Mouse (Mus musculus) lung, adult 18-20 months (tissue): ENCODE data around the gene Sec31a.

Experiments used
- DNase-seq, 2 experiments: peaks; one replicate each; pipeline ENCODE4 v3.0.0; 2022; ENCODE audit warnings: mixed read lengths in 2 of 2

The Sec31a gene

DNA sequence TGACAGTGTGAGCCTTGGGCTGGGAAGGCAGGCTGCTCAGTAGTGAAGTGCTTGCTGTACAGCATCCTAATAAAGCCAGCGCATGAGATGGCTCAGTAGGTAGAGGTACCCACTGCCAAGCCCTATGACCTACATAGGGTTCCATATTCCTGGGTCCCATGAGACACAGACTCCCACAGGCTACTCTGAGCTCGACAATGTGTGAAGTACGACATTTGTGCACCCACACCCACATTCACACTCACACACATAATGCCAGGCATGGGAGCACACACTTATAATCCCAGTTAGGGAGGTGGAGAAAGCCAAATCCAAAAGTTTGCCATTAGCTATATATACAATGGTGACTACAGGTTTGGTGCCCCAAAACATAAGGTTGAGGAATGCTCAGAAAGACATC, 19.3 kb downstream of the Sec31a start:
- DNase-seq: no peak

DNA sequence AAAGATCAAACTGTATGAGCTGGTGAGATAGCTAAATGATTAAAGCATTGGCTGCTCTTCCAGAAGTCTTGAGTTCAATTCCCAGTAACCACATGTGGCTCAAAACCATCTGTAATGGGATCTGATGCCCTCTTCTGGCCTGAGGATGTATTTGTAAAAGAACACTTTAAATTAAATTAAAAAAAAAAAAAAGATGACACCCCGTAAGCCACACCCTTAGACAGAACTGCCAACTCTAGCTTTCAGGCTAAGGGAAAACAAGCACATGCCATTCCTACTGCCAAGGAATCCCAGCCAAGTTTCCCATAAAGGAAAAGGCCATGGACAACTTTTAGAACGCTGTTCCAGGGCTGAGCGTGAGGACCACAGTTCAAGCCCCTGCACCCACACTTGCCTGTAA, 22.4 kb downstream of the Sec31a start:
- DNase-seq: peak in 1 of 2 experiments; percentile 10

GRCm38 (mm10) chr5:100392436-100392955, 23.5 kb downstream of the Sec31a start:
- no peak for DNase-seq

DNA sequence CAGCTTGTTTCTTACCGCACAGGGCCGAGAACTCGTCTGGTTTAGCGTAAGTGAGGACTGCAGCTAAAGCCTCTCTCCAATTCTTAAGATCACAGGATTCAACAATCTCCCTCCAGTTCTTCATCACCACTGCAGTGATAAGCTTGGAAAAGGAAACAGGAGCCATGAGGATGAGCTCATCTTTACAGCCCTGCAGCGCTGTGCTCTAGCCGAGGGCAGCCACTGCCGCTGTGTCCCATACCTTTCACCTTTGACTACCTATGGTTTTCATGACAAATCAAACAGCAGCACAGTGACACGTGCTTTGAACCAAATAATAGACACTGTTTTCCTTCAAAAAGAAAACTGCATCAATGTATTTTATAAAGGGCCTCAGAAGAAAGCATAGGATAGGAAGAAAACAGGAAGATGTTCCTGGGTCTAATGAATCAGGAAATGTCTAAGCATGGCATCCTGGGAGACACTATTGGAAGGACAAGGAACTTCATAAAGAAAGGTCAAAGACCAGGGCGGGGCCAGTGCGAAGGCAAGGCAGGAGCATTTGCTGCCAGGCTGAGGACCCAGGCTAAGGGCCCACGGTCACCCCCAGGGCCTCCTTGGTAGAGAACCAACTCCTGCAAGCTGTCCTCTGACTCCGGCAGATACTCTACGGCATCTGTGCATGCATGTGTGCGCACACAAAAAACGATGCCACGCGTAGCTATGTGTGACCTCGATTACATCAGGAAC, 32.1 kb downstream of the Sec31a start:
- no peak for DNase-seq

- no peak for DNase-seq
Observed at GRCm38 (mm10) chr5:100381094-100381493, 34.9 kb downstream of the Sec31a start.

GRCm38 (mm10) chr5:100380277-100380676, 35.8 kb downstream of the Sec31a start:
- no peak for DNase-seq

GRCm38 (mm10) chr5:100378981-100379380, 37.1 kb downstream of the Sec31a start:
- no peak for DNase-seq

DNA sequence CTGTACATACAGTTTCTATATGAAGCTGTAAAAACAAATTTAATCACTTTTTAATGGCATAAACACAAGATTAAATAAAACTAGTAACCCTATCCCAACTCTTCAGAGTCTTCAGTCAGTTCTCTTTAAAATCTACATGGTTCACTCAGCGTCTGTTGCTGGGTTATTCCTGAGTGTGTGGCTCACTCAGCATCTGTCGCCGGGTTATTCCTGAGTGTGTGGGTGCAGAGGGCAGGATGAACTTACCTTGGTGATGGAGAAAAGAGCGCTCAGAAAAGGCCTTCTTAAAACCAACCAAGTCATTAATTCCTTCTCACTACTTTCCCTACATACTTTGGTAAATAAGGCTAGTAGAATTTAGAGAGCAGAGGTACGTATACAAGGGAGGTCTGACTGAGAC, 37.8 kb downstream of the Sec31a start:
- no peak for DNase-seq

DNA sequence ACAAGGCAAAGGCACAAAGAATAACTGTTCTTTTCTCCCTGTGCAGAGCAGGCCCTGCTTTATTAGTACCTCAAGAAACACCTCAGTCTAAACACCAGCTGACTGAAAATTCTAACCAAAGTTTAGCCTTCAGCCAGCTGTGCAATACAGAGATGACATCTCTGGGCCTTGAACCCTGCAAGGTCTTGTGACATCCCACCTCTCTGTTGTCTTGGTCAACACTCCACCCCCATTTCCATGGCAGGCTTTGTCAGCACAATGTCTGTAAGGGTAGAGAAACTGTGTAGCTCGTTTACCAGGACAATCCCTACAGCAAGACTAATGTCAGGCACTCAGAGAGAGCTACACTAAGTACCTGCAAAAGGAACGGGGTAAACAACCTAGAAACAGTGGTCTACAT, 38.7 kb downstream of the Sec31a start:
- no peak for DNase-seq

DNA sequence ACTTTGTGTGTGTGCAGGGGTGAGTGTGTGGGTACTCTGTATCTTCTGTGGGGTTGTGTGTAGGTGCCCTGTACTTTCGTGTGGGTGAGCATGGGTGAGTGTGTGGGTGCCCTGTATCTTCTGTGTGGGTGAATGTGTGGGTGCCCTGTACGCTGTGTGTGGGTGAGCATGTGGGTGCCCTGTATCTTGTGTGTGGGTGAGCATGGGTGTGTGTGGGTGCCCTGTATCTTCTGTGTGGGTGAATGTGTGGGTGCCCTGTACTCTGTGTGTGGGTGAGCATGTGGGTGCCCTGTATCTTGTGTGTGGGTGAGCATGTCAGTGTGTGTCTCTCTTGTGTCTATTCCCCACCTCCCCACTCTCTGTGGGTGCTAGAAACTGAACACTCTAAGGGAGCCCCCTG, 41.3 kb downstream of the Sec31a start:
- DNase-seq: no peak

GRCm38 (mm10) chr5:100373952-100374351, 42.1 kb downstream of the Sec31a start:
- peak; percentile 15 to 29 for DNase-seq

GRCm38 (mm10) chr5:100370919-100371318, 45.1 kb downstream of the Sec31a start:
- DNase-seq: no peak

- peak; percentile 80 to 88 for DNase-seq
Observed at GRCm38 (mm10) chr5:100369825-100370459, 46.1 kb downstream of the Sec31a start.

DNA sequence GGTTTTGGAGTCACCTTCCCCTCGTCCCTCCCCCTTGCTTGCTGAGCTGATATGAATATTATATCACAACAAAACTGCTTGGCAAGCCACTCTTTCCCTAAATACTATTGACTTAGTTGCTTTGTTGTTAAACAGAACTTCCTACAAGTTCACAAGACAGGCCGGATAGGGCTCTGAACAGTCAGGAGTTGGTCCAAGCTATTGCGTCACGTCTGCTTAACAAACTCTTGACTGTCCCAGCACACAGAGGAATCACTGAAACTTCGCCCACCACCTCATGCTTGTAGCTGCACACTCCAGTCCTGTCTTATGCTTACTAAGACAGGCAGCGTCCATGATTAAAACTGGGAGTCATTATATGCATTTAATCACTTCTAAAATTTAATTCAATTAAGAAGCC, 46.9 kb downstream of the Sec31a start:
- DNase-seq: peak; percentile 29 to 63

DNA sequence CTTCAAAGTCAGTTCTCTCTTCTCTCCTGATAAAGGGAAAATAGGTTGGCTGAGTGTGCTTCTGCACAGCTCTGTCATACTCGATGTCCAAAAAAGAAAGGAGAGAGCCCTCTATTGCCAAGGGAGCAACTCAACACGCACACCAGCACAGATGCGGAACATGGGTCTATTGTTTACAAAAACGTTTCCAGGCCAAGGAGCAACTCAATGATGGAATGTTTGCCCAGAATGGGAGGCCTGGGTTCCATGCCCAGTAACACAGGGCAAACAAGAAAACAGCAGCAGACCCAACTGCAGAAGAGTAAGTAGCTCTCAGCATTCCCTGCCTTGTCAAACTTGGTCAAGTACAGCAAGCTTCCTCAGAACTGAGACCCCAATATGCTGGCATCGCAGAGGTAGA, 47.5 kb downstream of the Sec31a start:
- DNase-seq: peak; percentile 17 to 47

DNA sequence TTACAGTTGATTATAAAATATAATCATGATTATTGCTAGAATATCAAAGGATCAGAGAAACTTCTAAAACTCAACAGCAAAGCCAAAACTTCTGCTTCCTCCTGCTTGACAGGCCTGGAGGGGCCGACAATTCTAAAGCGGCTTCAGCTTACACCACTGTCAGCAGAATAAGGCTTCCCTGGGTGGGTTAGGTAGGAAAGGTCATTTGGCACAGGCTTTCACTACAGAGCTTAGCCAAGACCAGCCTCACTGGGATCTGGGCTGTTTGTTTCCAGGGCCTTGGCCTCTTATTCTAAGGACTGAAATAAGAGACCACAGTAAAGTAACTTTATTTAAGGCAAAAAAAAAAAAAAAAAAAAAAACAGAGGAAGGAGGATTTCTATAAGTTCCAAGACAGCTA, 49.0 kb downstream of the Sec31a start:
- DNase-seq: no peak

DNA sequence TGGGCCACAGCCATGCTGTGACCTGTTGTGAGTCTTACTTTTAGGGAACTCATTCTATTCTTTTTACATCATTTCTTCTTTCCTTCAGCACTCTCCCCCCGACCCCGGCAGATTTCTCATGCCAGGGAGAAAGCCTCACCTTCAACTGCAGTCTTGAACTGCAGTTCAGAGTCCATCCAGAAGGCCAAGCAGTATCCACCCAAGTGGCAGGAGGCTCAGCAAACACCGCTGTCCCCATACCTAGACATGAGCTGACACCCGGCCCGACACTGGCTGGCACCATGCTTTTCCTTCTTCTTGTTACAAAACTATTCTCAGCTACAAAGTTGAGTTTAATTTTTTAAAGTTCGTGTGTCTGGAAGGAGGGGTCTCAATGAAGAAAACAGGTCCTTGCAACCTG, 55.7 kb downstream of the Sec31a start:
- no peak for DNase-seq

DNA sequence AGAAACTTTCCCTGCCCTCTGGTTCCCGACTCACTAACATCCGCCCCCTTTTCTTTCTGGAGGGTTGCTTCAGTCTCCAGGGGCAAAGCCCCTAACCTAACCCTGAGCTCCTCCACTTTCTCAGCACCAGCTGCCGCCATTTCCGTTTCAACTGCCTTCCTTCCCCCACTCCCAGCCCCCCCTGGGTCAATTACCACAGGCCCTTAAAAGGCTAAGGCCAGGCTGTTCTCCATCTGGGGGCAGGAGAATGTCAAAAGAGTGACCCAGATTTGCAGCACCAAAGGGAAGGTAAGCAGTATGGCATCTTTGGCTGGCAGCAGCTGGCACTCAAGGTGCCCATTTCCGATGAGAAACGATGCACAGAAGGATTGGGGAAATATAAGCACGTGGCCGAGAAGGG, 57.7 kb downstream of the Sec31a start:
- DNase-seq: no peak

- no peak for DNase-seq
Observed at GRCm38 (mm10) chr5:100354644-100355043, 61.4 kb downstream of the Sec31a start.

DNA sequence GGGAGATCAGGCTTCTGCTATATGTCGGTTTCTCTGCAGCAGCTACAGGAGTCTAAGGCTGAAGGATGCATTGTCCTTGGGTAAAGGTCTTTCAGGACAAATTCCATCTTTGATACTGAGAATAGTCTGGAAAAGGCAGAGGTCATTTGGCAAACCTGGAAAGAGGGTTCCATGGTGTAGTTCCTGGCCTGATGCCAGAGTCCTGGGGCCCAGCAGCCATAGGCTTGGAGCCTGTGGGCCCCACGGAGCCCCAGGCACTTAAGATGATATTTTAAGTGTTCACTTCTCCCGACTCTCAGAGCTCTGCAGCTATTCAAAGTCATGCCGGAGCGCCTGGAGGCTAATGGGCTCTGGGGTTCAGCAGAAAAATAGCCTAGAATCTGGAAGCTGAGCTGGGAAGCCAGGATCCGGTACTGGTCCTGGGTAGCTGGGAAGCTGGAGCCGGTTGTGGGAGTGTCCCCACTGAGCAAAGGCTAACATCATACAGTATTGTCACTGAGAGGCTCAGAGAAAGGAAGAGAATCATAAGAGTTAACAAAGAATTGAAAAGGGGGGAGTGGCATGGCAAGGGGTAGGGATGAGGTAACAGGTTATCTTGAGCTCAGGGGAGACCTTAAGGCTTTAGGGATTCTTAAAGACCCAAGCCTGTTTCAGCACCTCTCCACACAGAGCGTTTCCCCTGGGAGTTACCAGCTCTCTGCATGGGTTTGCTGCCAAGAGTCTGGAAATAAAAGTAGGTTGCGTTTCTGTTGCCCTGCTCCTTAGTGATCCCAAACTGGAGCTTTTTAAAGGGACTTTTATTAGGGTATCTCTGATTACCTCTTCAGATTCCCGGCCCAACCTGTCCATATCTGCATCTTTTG, 62.8 kb downstream of the Sec31a start:
- DNase-seq: no peak

DNA sequence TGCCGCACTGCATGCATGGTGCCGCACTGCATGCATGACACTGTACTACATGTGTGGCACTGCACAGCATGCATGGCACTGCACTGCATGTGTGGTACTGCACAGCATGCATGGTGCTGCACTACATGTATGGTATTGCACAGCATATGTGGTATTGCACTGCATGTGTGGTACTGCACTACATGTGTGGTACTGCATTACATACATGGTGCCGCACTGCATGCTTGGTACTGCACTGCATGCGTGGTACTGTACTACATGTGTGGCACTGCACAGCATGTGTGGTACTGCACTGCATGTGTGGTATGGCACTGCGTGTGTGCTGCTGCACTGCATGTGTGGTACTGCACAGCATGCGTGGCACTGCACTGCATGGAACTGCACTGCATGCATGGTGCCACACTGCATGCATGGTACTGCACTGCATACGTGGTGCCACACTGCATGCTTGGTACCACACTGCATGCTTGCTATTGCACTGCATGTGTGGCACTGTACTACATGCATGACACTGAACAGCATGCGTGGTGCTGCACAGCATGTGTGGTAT, 65.1 kb downstream of the Sec31a start:
- DNase-seq: no peak

- no peak for DNase-seq
Observed at GRCm38 (mm10) chr5:100349287-100350215, 66.5 kb downstream of the Sec31a start.
